Mouse (Mus musculus): Measurements from ENCODE around the gene H60c.

DNA sequence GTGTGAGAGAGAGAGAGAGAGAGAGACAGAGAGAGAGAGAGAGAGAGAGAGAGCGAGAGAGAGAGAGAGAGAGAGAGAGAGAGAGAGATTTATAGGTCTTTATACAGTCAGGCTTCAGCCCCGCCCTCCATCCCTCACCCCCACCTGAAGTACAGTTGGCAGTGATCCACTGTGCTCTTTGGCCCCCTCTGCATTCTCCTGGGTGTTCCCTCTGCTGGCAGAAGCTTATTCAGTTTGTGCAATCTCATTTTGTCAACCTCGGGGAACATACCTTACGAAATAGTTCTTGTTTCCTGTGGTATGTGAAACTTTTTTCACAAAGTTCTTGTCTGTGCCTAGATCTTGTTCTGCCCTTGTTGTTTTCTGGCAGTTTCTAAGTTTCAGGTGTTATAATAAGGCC, 3.5 kb upstream of the H60c start:
- TF ChIP-seq POLR2A (IDR thresholded peaks at IDR 0.05; ENCODE audit: low read depth, low read length) = no peak
- no peak for TF ChIP-seq CTCF (IDR thresholded peaks at IDR 0.05; ENCODE audit: borderline replicate concordance, insufficient read depth, low read length)

Data from embryonic fibroblast, embryonic 13.5 days (primary cell).